Mouse (Mus musculus) limb, embryonic 12.5 days (tissue): ENCODE results near the gene Gcg. TPM values are rescaled to one million over a fixed set of nuclear protein-coding genes. Genes with fewer than 3 reads are reported as not detected.

Experiments
- polyA plus RNA-seq: library from polyadenylated mRNA; unstranded; fragments of >200 nt; fragmentation: Nextera tagmentation; extraction: Ambion mirVana; gene quantifications from 2 replicates; pipeline ENCODE4 v1.2.1, GENCODE M21; 2016

Gene Gcg
- polyA plus RNA-seq, 1 experiment from 2014 or later = 0.44 TPM

Other genes with a start within 250 kb of the Gcg start
- gene Dpp4, start 71.4 kb downstream of the Gcg start, polyA plus RNA-seq = 0.31 and 0.58 TPM in 2 replicates
- 2.8 and 3.4 TPM in 2 replicates for gene Fap, start 90.4 kb upstream of the Gcg start, polyA plus RNA-seq
- 1.1 and 1.6 TPM in 2 replicates for gene Ifih1, start 162.6 kb upstream of the Gcg start, polyA plus RNA-seq
- gene Gca, start 180.6 kb upstream of the Gcg start, polyA plus RNA-seq = 0.41 and 0.52 TPM in 2 replicates